Mouse (Mus musculus) left cerebral cortex, postnatal 36 days (tissue): ENCODE measurements at regions not wholly inside any gene's neighbourhood (a gene's known extent, or its start where the extent isn't known, plus 50 kb on each side); places are given as distances from the start of the nearest gene placed in this dataset.

ENCODE experiments used
- DNase-seq, 2 experiments: peaks; one replicate each; pipeline ENCODE4 v3.0.0; 2021 to 2022; ENCODE audit warnings: low spot score in 2 of 2, mixed read lengths in 1 of 2
- intact Hi-C: fragments of 180-260 bp; cut with DNase I; formaldehyde crosslinking; loops from one replicate; pipeline ENCODE4 v1.15.1; 2025

DNA sequence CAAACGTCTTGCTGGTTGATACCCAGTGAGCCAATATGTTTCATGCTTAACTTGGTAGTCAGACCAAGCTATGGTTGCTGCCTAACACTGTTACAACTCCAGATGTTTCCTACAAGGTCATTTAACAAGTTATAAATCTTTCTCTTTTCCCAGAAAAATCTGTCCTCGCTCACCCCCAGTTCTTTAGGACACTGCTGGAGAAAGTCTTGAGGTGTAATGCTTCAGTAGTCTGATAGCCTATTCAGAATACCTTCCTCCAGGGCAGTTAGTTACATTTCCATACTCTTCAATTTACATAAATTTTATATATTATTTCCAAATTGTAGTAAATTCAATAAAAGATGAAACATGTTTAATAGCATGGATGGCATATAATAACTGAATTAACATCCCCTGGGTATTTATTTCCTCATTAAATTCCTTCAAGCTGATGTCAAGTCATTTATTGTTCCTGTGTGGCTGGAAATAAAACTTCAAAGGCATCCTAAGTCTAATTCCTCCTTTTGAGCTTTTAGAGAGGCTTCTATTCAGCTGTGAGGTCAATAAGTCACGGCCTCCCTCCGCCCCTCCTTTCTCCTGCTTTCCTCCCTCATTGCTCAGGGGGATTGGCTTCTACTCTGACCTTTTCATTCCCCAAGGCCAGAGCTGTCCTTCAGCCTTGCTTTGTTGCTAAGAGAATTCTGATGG is 738.4 kb upstream of the Chrm3 start:
- intact Hi-C loops, result no loop called here
- DNase-seq, result no peak

DNA sequence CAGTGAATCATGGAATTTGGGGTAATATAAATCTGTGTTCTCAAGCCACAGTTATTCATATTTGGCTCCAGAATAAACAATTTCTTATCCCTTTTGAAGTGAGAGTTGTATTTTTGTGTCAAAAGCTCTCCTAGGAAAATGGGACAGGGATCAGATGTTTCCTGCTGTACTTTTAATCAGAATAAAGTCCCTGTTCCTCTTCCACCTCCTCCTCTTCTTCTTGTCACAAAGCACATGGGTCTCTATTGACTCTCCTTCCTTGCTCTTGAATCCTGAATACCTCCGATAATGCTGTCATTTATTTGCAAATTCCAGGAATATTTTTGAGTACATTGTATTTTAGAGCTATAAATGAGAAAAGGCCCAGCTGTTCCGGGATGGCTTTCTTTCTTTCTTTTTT is 732.3 kb upstream of the Chrm3 start:
- intact Hi-C loops, result no loop called here
- DNase-seq, result no peak
